In the genomic region with DNA sequence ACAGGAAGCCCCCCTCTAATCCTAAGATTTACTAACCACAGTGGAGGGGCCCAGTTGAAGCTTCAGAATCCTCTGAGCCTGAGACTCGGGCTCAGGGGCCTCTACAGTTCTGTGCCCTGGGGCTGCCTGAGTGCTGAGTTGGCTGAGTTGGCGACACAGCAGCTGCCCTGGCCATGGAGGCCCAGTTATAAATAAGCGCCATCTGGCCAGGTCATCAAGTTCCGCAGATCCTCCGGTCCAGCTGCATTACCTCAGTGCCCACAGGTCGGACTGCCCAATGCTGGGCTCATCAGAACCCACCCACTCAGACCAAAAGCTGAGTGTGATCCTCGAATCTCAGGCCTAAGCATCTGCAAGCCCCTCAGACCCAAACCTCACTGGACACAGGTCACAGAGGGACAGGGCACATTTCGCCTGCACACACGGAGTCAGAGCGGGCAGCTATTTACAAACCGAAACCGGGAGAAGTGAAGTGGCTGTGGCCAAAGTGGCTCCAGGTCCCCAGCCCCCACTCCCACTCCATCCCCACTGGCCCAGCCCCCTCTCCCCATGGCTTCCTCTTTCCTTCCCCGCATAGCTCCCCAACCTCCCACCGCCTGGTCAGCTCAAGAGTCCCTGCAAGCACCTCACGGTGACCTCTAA, we compare ENCODE assay signal across 13 mouse cellular contexts. TPM values are rescaled to one million over a fixed set of nuclear protein-coding genes. Genes with fewer than 3 reads are reported as not detected.
DNase-seq lines count a peak whose midpoint lies in the region; ATAC-seq and TF ChIP-seq lines count a peak whose summit lies in the region.
"Had no signal": no experiment of that assay in that cellular context is flagged by ENCODE, and none has a peak within 500 bp of the region (broad histone marks: within the 10 kb centered on the region; RNA-seq: fewer than 3 reads in every experiment).

No protein-coding gene starts in this region.

- no peak overlapping the region for H3ac ChIP-seq in myocyte (ENCODE audit: control insufficient read depth, insufficient read length)

- no peaks in the 10 kb centered on the region for H3K27me3 ChIP-seq in myocyte (ENCODE audit: control insufficient read depth, insufficient read depth, insufficient read length)
- H3K27me3 ChIP-seq: intestine, embryonic 15.5 days; neural tube, embryonic 13.5 days had no signal

- no peak overlapping the region for H3K4me2 ChIP-seq in myocyte (ENCODE audit: low read depth)
- H3K4me2 ChIP-seq: forebrain, embryonic 13.5 days; intestine, embryonic 15.5 days; neural tube, embryonic 13.5 days had no signal

- no peak for TF ChIP-seq POLR2A in myocyte (IDR thresholded peaks at IDR 0.05; ENCODE audit: insufficient read length, low read depth)

- H3K36me3 ChIP-seq in myocyte (ENCODE audit: control insufficient read depth, insufficient read depth) = no peaks in the 10 kb centered on the region
- H3K36me3 ChIP-seq: intestine, embryonic 15.5 days; neural tube, embryonic 13.5 days had no signal

- H3K79me2 ChIP-seq in myocyte (ENCODE audit: control insufficient read depth, insufficient read depth) = no peaks in the 10 kb centered on the region

- intact Hi-C loops in heart, postnatal 25 days (cut with DNase I) = no loop called here

- peak; percentile 98 for DNase-seq in heart, adult 11 months
- DNase-seq in heart, postnatal 25 days (ENCODE audit: low spot score) = no peak
- DNase-seq in lung, adult 18-20 months = peak; percentile 47 to 59
- DNase-seq in lung, postnatal 10 days = no peak
- DNase-seq in layer of hippocampus, adult 18-20 months (ENCODE audit: low spot score in 2 of 2) = no peak
- no peak for DNase-seq in urinary bladder, adult 2 months (ENCODE audit: low spot score)
- DNase-seq: adrenal gland, postnatal 25 days; cerebellum, postnatal 36 days had no signal

- no peak overlapping the region for H3K4me3 ChIP-seq in myocyte
- H3K4me3 ChIP-seq: forebrain, embryonic 13.5 days; intestine, embryonic 15.5 days; neural tube, embryonic 13.5 days had no signal

- ATAC-seq in granulocyte monocyte progenitor cell, adult 5-6 weeks (replicated peaks; ENCODE audit: poor library complexity, severe bottlenecking) = peak; percentile 17
- ATAC-seq: forebrain, embryonic 13.5 days; intestine, embryonic 15.5 days had no signal

TF ChIP-seq in myocyte, 11 proteins besides CTCF, POLR2A, EP300 and RAD21:
- TF ChIP-seq CEBPB (IDR thresholded peaks at IDR 0.05; ENCODE audit: insufficient read depth, poor library complexity, severe bottlenecking) = no peak
- TF ChIP-seq MYOD1 (IDR thresholded peaks at IDR 0.05; ENCODE audit: control insufficient read depth in 1 of 3, insufficient read length in 2 of 3, low read depth in 2 of 3) = peak in 2 of 3 experiments; percentile 65 to 85
- peak; percentile 19 for TF ChIP-seq TCF12 (IDR thresholded peaks at IDR 0.05; ENCODE audit: insufficient read depth, poor library complexity, severe bottlenecking)
- TF ChIP-seq USF1 (IDR thresholded peaks at IDR 0.05; ENCODE audit: low read depth) = no peak
- TF ChIP-seq SRF (IDR thresholded peaks at IDR 0.05; ENCODE audit: control insufficient read depth, insufficient read length, low read depth) = no peak
- no peak for TF ChIP-seq POLR2AphosphoS2 (IDR thresholded peaks at IDR 0.05; ENCODE audit: insufficient read length, low read depth)
- peak; percentile 48 to 92 (median 66) for TF ChIP-seq MYOG (IDR thresholded peaks at IDR 0.05; ENCODE audit: control insufficient read depth in 1 of 3, insufficient read depth in 1 of 3, insufficient read length in 2 of 3, low read depth in 2 of 3)
- no peak for TF ChIP-seq REST (IDR thresholded peaks at IDR 0.05; ENCODE audit: insufficient read depth, insufficient read length)
- TF ChIP-seq TCF3 (IDR thresholded peaks at IDR 0.05; ENCODE audit: insufficient read length, low read depth) = peak; percentile 11

RNA-seq across cellular contexts. Expression of a gene that starts 2.1 kb away (rescaled TPM):
- 1 to 10 TPM; 3.7 to 4.3 TPM for total RNA-seq in heart, postnatal 25 days (2021)
- total RNA-seq in granulocyte monocyte progenitor cell, adult 5-6 weeks (2014; fragmentation: Nextera tagmentation) = 208 and 244 TPM in 2 replicates
- 114 and 139 TPM in 2 replicates for total RNA-seq in granulocyte monocyte progenitor cell, adult 5-6 weeks (2017)
- polyA plus RNA-seq in myocyte (2012; fragmentation: generic; extraction: Trizol) = 0.04 TPM
- total RNA-seq in layer of hippocampus, adult 18-20 months (2021) = 1 to 10 TPM; 2.8 to 4.0 TPM
- 17.7 and 21.0 TPM in 2 replicates for polyA plus RNA-seq in urinary bladder, adult 2 months (2012; rRNA removed)

RNA-seq across cellular contexts. Expression of a gene that starts 14.1 kb away (rescaled TPM):
- total RNA-seq in heart, postnatal 25 days (2021) = 10 to 100 TPM; 22.9 to 28.2 TPM
- total RNA-seq in granulocyte monocyte progenitor cell, adult 5-6 weeks (2014; fragmentation: Nextera tagmentation) = 10.0 and 35.1 TPM in 2 replicates
- total RNA-seq in granulocyte monocyte progenitor cell, adult 5-6 weeks (2017) = 4.8 and 9.4 TPM in 2 replicates
- 41.1 TPM for polyA plus RNA-seq in myocyte (2012; fragmentation: generic; extraction: Trizol)
- total RNA-seq in layer of hippocampus, adult 18-20 months (2021) = 10 to 100 TPM; 26.2 to 32.7 TPM
- polyA plus RNA-seq in urinary bladder, adult 2 months (2012; rRNA removed) = 63.7 and 87.4 TPM in 2 replicates

RNA-seq across cellular contexts. Expression of a gene that starts 30.5 kb away (rescaled TPM):
- total RNA-seq in heart, postnatal 25 days (2021) = 100 to 1,000 TPM; 209 to 241 TPM
- 155 and 159 TPM in 2 replicates for total RNA-seq in granulocyte monocyte progenitor cell, adult 5-6 weeks (2014; fragmentation: Nextera tagmentation)
- 282 TPM in 2 replicates for total RNA-seq in granulocyte monocyte progenitor cell, adult 5-6 weeks (2017)
- 688 TPM for polyA plus RNA-seq in myocyte (2012; fragmentation: generic; extraction: Trizol)
- total RNA-seq in layer of hippocampus, adult 18-20 months (2021) = 100 to 1,000 TPM; 199 to 219 TPM
- 166 and 178 TPM in 2 replicates for polyA plus RNA-seq in urinary bladder, adult 2 months (2012; rRNA removed)

RNA-seq across cellular contexts. Expression of a gene that starts 33.6 kb away (rescaled TPM):
- total RNA-seq in heart, postnatal 25 days (2021) = 1,000 to 10,000 TPM; 1,615 to 1,699 TPM
- total RNA-seq in granulocyte monocyte progenitor cell, adult 5-6 weeks (2014; fragmentation: Nextera tagmentation) = 1.5 TPM in 1 of 2 replicates, not detected in the other
- 0.62 TPM in 1 of 2 replicates, not detected in the other for total RNA-seq in granulocyte monocyte progenitor cell, adult 5-6 weeks (2017)
- 0.05 TPM for polyA plus RNA-seq in myocyte (2012; fragmentation: generic; extraction: Trizol)
- under 1 TPM; 0.12 to 0.18 TPM for total RNA-seq in layer of hippocampus, adult 18-20 months (2021)
- 0.04 TPM in 2 replicates for polyA plus RNA-seq in urinary bladder, adult 2 months (2012; rRNA removed)
- total RNA-seq: adrenal gland, postnatal 25 days had no signal
- polyA plus RNA-seq: forebrain, embryonic 13.5 days had no signal

RNA-seq across cellular contexts. Expression of a gene that starts 48.9 kb away (rescaled TPM):
- 10 to 100 TPM; 16.4 to 16.7 TPM for total RNA-seq in heart, postnatal 25 days (2021)
- total RNA-seq in granulocyte monocyte progenitor cell, adult 5-6 weeks (2014; fragmentation: Nextera tagmentation) = 1.5 and 8.2 TPM in 2 replicates
- 0.39 TPM in 1 of 2 replicates, not detected in the other for total RNA-seq in granulocyte monocyte progenitor cell, adult 5-6 weeks (2017)
- polyA plus RNA-seq in myocyte (2012; fragmentation: generic; extraction: Trizol) = 199 TPM
- under 1 TPM; 0.23 to 0.57 TPM for total RNA-seq in layer of hippocampus, adult 18-20 months (2021)
- polyA plus RNA-seq in urinary bladder, adult 2 months (2012; rRNA removed) = 0.56 and 0.81 TPM in 2 replicates

Comparison
In these comparisons a context has a peak if more than half of its experiments do, and no peak if none do; other contexts are left out.
1. DNase-seq: peak in heart, adult 11 months (single experiment) and lung, adult 18-20 months (2 of 2); none in heart, postnatal 25 days (single experiment), lung, postnatal 10 days (single experiment), layer of hippocampus, adult 18-20 months (0 of 2) and urinary bladder, adult 2 months (single experiment).
2. RNA of a gene that starts 2.1 kb away (total RNA-seq): 114 to 244 TPM in granulocyte monocyte progenitor cell, adult 5-6 weeks; 3.7 to 4.3 TPM in heart, postnatal 25 days and 2.8 to 4.0 TPM in layer of hippocampus, adult 18-20 months; every median in the first group is over 10 times any median in the second.